Mouse (Mus musculus) small intestine, adult 2 months (tissue): ENCODE measurements at regions not wholly inside any gene's neighbourhood (a gene's known extent, or its start where the extent isn't known, plus 50 kb on each side); places are given as distances from the start of the nearest gene placed in this dataset.

ENCODE experiments used
- H3K27ac ChIP-seq: fragments of 200-500 bp; 2 replicates; pipeline ENCODE4 v1.5.1; 2012; ENCODE audit warnings: low read depth, low read length, control low read depth, inconsistent platforms; ENCODE audit not compliant: insufficient read depth
- H3K27me3 ChIP-seq: fragments of 200-500 bp; 2 replicates; pipeline ENCODE4 v1.6.1; 2012; ENCODE audit warnings: mild to moderate bottlenecking, moderate library complexity, low read length, inconsistent platforms; ENCODE audit not compliant: control insufficient read depth, insufficient read depth
- H3K36me3 ChIP-seq: fragments of 200-500 bp; 2 replicates; pipeline ENCODE4 v1.6.1; 2012; ENCODE audit warnings: mild to moderate bottlenecking, low read length, control low read depth, inconsistent platforms; ENCODE audit not compliant: control insufficient read depth, insufficient read depth
- H3K4me1 ChIP-seq: fragments of 200-500 bp; 2 replicates; pipeline ENCODE4 v1.6.1; 2012; ENCODE audit warnings: low read length, inconsistent platforms, mixed read lengths; ENCODE audit not compliant: control insufficient read depth, insufficient read depth, insufficient read length
- H3K4me3 ChIP-seq: fragments of 200-500 bp; 2 replicates; pipeline ENCODE4 v1.5.1; 2012; ENCODE audit warnings: low read depth, mild to moderate bottlenecking, control low read depth, inconsistent platforms, low read length, moderate library complexity
- CTCF ChIP-seq: fragments of 200-500 bp; IDR thresholded peaks from 2 replicates; pipeline ENCODE4 v1.5.1; 2012; ENCODE audit warnings: low read depth, mild to moderate bottlenecking, control low read depth, inconsistent platforms, low read length, moderate library complexity, mixed read lengths; ENCODE audit not compliant: insufficient replicate concordance, insufficient read length; ENCODE audit errors: extremely low read depth
- POLR2A ChIP-seq: fragments of 200-500 bp; IDR thresholded peaks from 2 replicates; pipeline ENCODE4 v1.6.1; 2012; ENCODE audit warnings: low read depth, mild to moderate bottlenecking, control low read depth, inconsistent platforms, low read length, moderate library complexity
- WGBS: fragments of 180-500 bp; shearing (Covaris S2); methylation state at CpG from one replicate; pipeline ENCODE4 v1.1.7; 2018; 5-methylcytosine and 5-hydroxymethylcytosine counted together

- H3K4me3 ChIP-seq: no peak overlapping the region
- no peak for TF ChIP-seq CTCF
- TF ChIP-seq POLR2A: no peak
These were observed 50.8 kb upstream of the Mboat1 start for GRCm38 (mm10) chr13:30085446-30085845.

GRCm38 (mm10) chr13:30085005-30085404, 51.3 kb upstream of the Mboat1 start:
- peaks cover 3% of the 10 kb centered on the region; the same call in 1 of the 2 replicates for H3K4me1 ChIP-seq
- H3K27ac ChIP-seq: no peak overlapping the region
- TF ChIP-seq CTCF: peak; percentile 98
- no peak for TF ChIP-seq POLR2A
- no peaks in the 10 kb centered on the region for H3K27me3 ChIP-seq
- H3K36me3 ChIP-seq: no peaks in the 10 kb centered on the region
- under 1% methylated on average over 10 of the region's 10 CpGs for WGBS
- no peak overlapping the region for H3K4me3 ChIP-seq

More at GRCm38 (mm10) chr13:30085446-30085845, 50.8 kb upstream of the Mboat1 start:
- H3K4me1 ChIP-seq: peaks cover 3% of the 10 kb centered on the region; the same call in 1 of the 2 replicates
- H3K27ac ChIP-seq: no peak overlapping the region
- H3K36me3 ChIP-seq: no peaks in the 10 kb centered on the region
- WGBS: 36% methylated on average over 4 of the region's 4 CpGs
- H3K27me3 ChIP-seq: no peaks in the 10 kb centered on the region

GRCm38 (mm10) chr13:30084386-30084785, 51.9 kb upstream of the Mboat1 start:
- H3K27me3 ChIP-seq: no peaks in the 10 kb centered on the region
- H3K4me1 ChIP-seq: peaks cover 3% of the 10 kb centered on the region; the same call in 1 of the 2 replicates
- TF ChIP-seq CTCF (no peak), POLR2A (no peak)
- no peak overlapping the region for H3K27ac ChIP-seq
- 83% methylated on average over 5 of the region's 5 CpGs for WGBS
- H3K4me3 ChIP-seq: no peak overlapping the region
- no peaks in the 10 kb centered on the region for H3K36me3 ChIP-seq

- Histone ChIP-seq H3K4me3 (no peak overlapping the region), H3K36me3 (no peaks in the 10 kb centered on the region), H3K27ac (no peak overlapping the region), H3K4me1 (peaks cover 3% of the 10 kb centered on the region; the same call in 1 of the 2 replicates), H3K27me3 (no peaks in the 10 kb centered on the region)
- WGBS: 90% methylated on average over 6 of the region's 6 CpGs
- TF ChIP-seq CTCF: no peak
- TF ChIP-seq POLR2A: no peak
These were observed 52.3 kb upstream of the Mboat1 start for GRCm38 (mm10) chr13:30083949-30084348.

GRCm38 (mm10) chr13:30082761-30083160, 53.5 kb upstream of the Mboat1 start:
- no peak for TF ChIP-seq POLR2A
- TF ChIP-seq CTCF: no peak
- no peaks in the 10 kb centered on the region for H3K36me3 ChIP-seq
- H3K4me3 ChIP-seq: no peak overlapping the region
- no peak overlapping the region for H3K27ac ChIP-seq
- no peaks in the 10 kb centered on the region for H3K27me3 ChIP-seq
- H3K4me1 ChIP-seq: peaks cover 3% of the 10 kb centered on the region; the same call in 1 of the 2 replicates
- 72% methylated on average over 2 of the region's 2 CpGs for WGBS

- 65% methylated on average over 15 of the region's 15 CpGs for WGBS
- Histone ChIP-seq H3K27me3 (no peaks in the 10 kb centered on the region), H3K27ac (no peak overlapping the region), H3K36me3 (no peaks in the 10 kb centered on the region), H3K4me3 (peak overlapping the region; percentile 8; the same call in 1 of the 2 replicates), H3K4me1 (peaks cover 3% of the 10 kb centered on the region; the same call in 1 of the 2 replicates)
- TF ChIP-seq CTCF (no peak), POLR2A (no peak)
These were observed 55.4 kb upstream of the Mboat1 start for GRCm38 (mm10) chr13:30080705-30081474.

GRCm38 (mm10) chr13:30074517-30075064, 61.7 kb upstream of the Mboat1 start:
- no peaks in the 10 kb centered on the region for H3K36me3 ChIP-seq
- no peak overlapping the region for H3K4me3 ChIP-seq
- WGBS: 71% methylated on average over 2 of the region's 2 CpGs
- TF ChIP-seq POLR2A (no peak), CTCF (no peak)
- H3K4me1 ChIP-seq: no peaks in the 10 kb centered on the region
- H3K27ac ChIP-seq: no peak overlapping the region
- H3K27me3 ChIP-seq: no peaks in the 10 kb centered on the region
